Mouse (Mus musculus) intestine, embryonic 16.5 days (tissue): ENCODE measurements around the gene Cdh13. TPM values are rescaled to one million over a fixed set of nuclear protein-coding genes. Genes with fewer than 3 reads are reported as not detected.
"Not testable (repeated sequence)": the region's sequence is repeated elsewhere in the genome, so short reads cannot be mapped to it uniquely, and the experiment has no call there.

Experiments
- ATAC-seq: fragments of 200-750 bp; cut with Nextera tagmentation; 2 replicates; pipeline ENCODE4 v1.8.0; 2017; ENCODE audit warnings: moderate TSS enrichment, moderate library complexity
- H3K27ac ChIP-seq: fragments of 300-500 bp; sonication (generic); 2 replicates; pipeline ENCODE4 v1.5.1; 2014; ENCODE audit warnings: mild to moderate bottlenecking, low read length
- H3K27me3 ChIP-seq: fragments of 300-500 bp; sonication (generic); replicated peaks from 2 replicates; pipeline ENCODE4 v1.6.1; 2014; ENCODE audit warnings: low read length, control low read depth, mixed read lengths; ENCODE audit not compliant: control insufficient read depth, insufficient read depth
- H3K36me3 ChIP-seq: fragments of 300-500 bp; sonication (generic); 2 replicates; pipeline ENCODE4 v1.6.1; 2014; ENCODE audit warnings: low read length, control low read depth; ENCODE audit not compliant: control insufficient read depth, insufficient read depth
- H3K4me1 ChIP-seq: fragments of 300-500 bp; sonication (generic); 2 replicates; pipeline ENCODE4 v1.6.1; 2014; ENCODE audit warnings: low read length, control low read depth, mixed read lengths; ENCODE audit not compliant: control insufficient read depth, insufficient read depth
- H3K4me2 ChIP-seq: fragments of 300-500 bp; sonication (generic); 2 replicates; pipeline ENCODE4 v1.6.1; 2014; ENCODE audit warnings: low read depth, low read length, control low read depth
- H3K4me3 ChIP-seq: fragments of 300-500 bp; sonication (generic); 2 replicates; pipeline ENCODE4 v1.5.1; 2014; ENCODE audit warnings: mild to moderate bottlenecking, low read length
- H3K9ac ChIP-seq: fragments of 300-500 bp; sonication (generic); 2 replicates; pipeline ENCODE4 v1.6.1; 2014; ENCODE audit warnings: low read depth, low read length
- H3K9me3 ChIP-seq: fragments of 300-500 bp; sonication (generic); 2 replicates; pipeline ENCODE4 v1.6.1; 2016; ENCODE audit warnings: low read length, control low read depth; ENCODE audit not compliant: control insufficient read depth
- whole genome bisulfite sequencing: fragments of 180-500 bp; shearing (Covaris S2); extraction: QIAGEN DNeasy Blood & Tissue Kit; methylation state at CpG from one replicate; pipeline ENCODE4 v1.1.7; 2014; 5-methylcytosine and 5-hydroxymethylcytosine counted together
- polyA plus RNA-seq: library from polyadenylated mRNA; unstranded; fragments of >200 nt; fragmentation: Nextera tagmentation; extraction: Ambion mirVana; gene quantifications from 2 replicates; pipeline ENCODE4 v1.2.1, GENCODE M21; 2015

The Cdh13 gene
- polyA plus RNA-seq, 1 experiment from 2014 or later, result 6.5 TPM

DNA sequence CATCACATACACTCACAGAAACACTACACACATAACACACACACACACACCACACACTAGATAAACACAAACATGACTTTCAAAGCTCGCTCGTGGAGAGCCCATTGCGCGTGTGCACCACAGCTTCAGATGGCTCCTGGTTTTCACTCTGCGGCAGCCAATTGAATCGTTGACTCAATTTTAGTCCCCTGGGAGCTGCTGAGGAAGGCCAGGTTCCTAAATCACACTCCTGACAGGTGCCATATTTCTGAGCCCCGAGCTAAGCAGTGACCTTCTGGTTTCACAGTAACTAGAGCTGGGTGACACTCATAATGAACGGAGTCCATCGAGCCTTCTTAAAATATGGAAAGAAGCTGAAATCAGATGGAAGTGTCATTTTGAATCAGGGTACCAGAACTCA lies 986.8 kb downstream of the Cdh13 start:
- no peaks in the 10 kb centered on the region for H3K27me3 ChIP-seq
- H3K4me3 ChIP-seq, result no peak overlapping the region
- no peaks in the 10 kb centered on the region for H3K36me3 ChIP-seq
- no peaks in the 10 kb centered on the region for H3K4me1 ChIP-seq
- no peak overlapping the region for H3K27ac ChIP-seq
- no peaks in the 10 kb centered on the region for H3K9me3 ChIP-seq
- 78% methylated on average over 9 of the region's 9 CpGs for WGBS
- no peak overlapping the region for H3K9ac ChIP-seq
- H3K4me2 ChIP-seq, result no peak overlapping the region
- ATAC-seq, result no peak

DNA sequence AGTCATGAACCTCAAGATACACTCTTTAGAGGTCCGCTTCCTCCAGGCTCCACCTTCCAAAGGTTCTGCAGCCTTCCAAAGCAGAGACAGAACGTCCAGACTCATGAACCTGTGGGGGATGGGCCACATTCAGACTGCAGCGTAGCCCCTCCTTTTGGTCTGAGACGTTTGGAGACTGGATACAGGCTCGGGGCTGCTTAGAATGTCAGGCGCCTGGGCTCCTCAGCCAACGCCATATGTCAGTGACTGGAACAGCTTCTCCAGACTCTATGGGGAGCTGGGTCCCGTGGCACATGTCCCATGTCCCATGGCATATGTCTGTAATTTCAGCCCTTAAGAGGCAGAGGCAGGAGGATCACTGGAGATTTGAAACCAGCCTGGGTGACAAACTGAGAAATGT lies 989.4 kb downstream of the Cdh13 start:
- Histone ChIP-seq H3K27me3 (no peaks in the 10 kb centered on the region), H3K9ac (no peak overlapping the region), H3K4me2 (no peak overlapping the region), H3K9me3 (no peaks in the 10 kb centered on the region), H3K4me1 (no peaks in the 10 kb centered on the region), H3K4me3 (no peak overlapping the region), H3K27ac (no peak overlapping the region), H3K36me3 (no peaks in the 10 kb centered on the region)
- 61% methylated on average over 8 of the region's 8 CpGs for WGBS
- no peak for ATAC-seq

DNA sequence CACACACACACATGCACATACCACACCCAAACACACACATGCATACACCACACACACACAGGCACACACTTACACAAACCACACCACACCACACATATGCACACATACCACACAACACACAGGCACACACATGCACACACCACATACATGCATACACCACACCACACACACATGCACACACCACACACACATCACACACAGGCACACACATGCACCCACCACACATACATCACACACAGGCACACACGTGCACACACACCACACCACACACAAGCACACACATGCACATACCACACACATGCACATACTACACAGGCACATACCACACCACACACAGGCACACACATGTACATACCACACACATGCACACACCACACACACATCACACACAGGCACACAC lies 991.9 kb downstream of the Cdh13 start:
- no peak overlapping the region for H3K9ac ChIP-seq
- H3K27me3 ChIP-seq, result no peaks in the 10 kb centered on the region
- no peaks in the 10 kb centered on the region for H3K36me3 ChIP-seq
- no peak overlapping the region for H3K4me3 ChIP-seq
- no peak for ATAC-seq
- no peak overlapping the region for H3K27ac ChIP-seq
- WGBS, result 95% methylated on average over 1 of the region's 1 CpGs
- no peaks in the 10 kb centered on the region for H3K9me3 ChIP-seq
- no peak overlapping the region for H3K4me2 ChIP-seq
- H3K4me1 ChIP-seq, result no peaks in the 10 kb centered on the region

DNA sequence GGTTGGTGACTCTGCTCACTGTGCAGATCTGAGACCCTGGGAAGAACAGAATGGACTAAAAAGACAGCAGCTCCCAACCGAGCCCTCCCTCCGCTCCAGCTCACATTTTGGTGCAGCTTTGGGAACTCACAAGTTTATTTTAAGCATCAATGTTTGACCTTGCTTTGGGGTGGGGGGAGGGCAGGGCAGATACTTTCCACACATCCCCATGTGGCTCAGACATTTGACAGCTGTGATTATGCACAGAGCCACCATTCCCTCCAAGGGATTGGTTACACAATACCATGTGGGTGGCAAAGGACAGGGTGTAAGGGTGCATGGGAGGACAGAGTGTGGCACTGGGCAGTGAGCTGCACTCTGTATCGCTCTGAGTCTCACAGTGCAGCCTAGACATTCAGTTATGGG lies 993.5 kb downstream of the Cdh13 start:
- Histone ChIP-seq H3K36me3 (no peaks in the 10 kb centered on the region), H3K27ac (no peak overlapping the region), H3K9ac (no peak overlapping the region), H3K4me2 (no peak overlapping the region), H3K27me3 (no peaks in the 10 kb centered on the region), H3K4me3 (no peak overlapping the region), H3K9me3 (no peaks in the 10 kb centered on the region), H3K4me1 (no peaks in the 10 kb centered on the region)
- WGBS, result 45% methylated on average over 3 of the region's 3 CpGs
- ATAC-seq, result no peak

DNA sequence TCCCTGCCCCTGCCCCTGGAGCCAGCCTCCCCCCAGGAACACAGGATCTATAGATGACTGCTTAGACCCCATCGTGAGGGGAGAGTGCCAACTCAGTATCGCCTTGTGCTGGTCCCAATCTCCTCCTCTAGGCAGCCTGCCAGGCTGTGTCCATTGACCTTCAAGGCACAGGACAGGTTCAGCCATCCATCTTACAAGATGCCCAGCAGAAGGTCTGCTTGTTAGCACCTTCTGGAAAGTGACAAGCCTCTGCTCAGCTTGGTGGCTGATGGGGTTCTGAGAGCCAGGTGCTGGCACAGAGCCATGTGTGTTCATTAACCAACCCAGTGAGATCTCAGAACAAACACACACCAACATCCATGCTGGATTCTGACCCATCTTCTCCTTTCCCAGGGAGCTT lies 998.2 kb downstream of the Cdh13 start:
- no peak for ATAC-seq

GRCm38 (mm10) chr8:119284516-119284915 lies 1001.0 kb downstream of the Cdh13 start:
- H3K9me3 ChIP-seq, result no peaks in the 10 kb centered on the region
- no peak overlapping the region for H3K4me3 ChIP-seq
- WGBS, result 78% methylated on average over 9 of the region's 9 CpGs
- no peak overlapping the region for H3K27ac ChIP-seq
- H3K36me3 ChIP-seq, result no peaks in the 10 kb centered on the region
- no peak overlapping the region for H3K4me2 ChIP-seq
- H3K27me3 ChIP-seq, result no peaks in the 10 kb centered on the region
- H3K4me1 ChIP-seq, result no peaks in the 10 kb centered on the region
- H3K9ac ChIP-seq, result no peak overlapping the region
- ATAC-seq, result no peak

More for the DNA sequence above, 998.2 kb downstream of the Cdh13 start:
- no peak overlapping the region for H3K27ac ChIP-seq
- no peak overlapping the region for H3K4me2 ChIP-seq
- no peak overlapping the region for H3K4me3 ChIP-seq
- no peaks in the 10 kb centered on the region for H3K36me3 ChIP-seq
- 90% methylated on average over 2 of the region's 2 CpGs for WGBS
- H3K9ac ChIP-seq, result no peak overlapping the region
- H3K27me3 ChIP-seq, result no peaks in the 10 kb centered on the region
- no peaks in the 10 kb centered on the region for H3K9me3 ChIP-seq
- H3K4me1 ChIP-seq, result no peaks in the 10 kb centered on the region

- no peak for ATAC-seq
- H3K4me3 ChIP-seq, result no peak overlapping the region
- 71% methylated on average over 4 of the region's 4 CpGs for WGBS
Observed at GRCm38 (mm10) chr8:119284920-119285319, 1001.4 kb downstream of the Cdh13 start.

GRCm38 (mm10) chr8:119295477-119295876 lies 1011.9 kb downstream of the Cdh13 start:
- Histone ChIP-seq H3K9me3 (no peaks in the 10 kb centered on the region), H3K27ac (no peak overlapping the region), H3K9ac (no peak overlapping the region), H3K4me2 (no peak overlapping the region), H3K4me3 (no peak overlapping the region), H3K4me1 (no peaks in the 10 kb centered on the region), H3K27me3 (no peaks in the 10 kb centered on the region), H3K36me3 (no peaks in the 10 kb centered on the region)
- 80% methylated on average over 13 of the region's 13 CpGs for WGBS
- ATAC-seq, result no peak

More at GRCm38 (mm10) chr8:119284920-119285319, 1001.4 kb downstream of the Cdh13 start:
- Histone ChIP-seq H3K4me1 (no peaks in the 10 kb centered on the region), H3K27ac (no peak overlapping the region), H3K4me2 (no peak overlapping the region), H3K9ac (no peak overlapping the region), H3K36me3 (no peaks in the 10 kb centered on the region), H3K9me3 (no peaks in the 10 kb centered on the region), H3K27me3 (no peaks in the 10 kb centered on the region)

DNA sequence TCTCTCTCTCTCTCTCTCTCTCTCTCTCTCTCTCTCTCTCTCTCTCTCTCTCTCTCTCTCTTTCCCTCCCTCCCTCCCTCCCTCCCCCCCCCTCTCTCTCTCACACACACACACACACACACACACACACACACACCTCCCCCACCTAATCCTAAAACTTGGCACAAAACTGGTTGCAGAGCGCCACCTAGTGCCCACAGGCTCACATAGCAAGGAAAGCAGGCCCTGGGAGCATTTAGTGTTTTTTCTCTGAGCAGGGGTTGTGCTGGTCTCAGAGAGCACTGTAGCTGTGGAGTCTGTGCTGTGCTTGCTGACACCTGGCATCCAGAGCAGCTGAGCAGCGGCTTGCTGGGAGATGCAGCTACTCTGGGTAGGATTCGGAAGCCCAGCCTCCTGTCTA lies 1014.2 kb downstream of the Cdh13 start:
- H3K27me3 ChIP-seq, H3K4me1 ChIP-seq, H3K4me3 ChIP-seq, H3K9me3 ChIP-seq, H3K36me3 ChIP-seq, ATAC-seq, H3K9ac ChIP-seq, H3K4me2 ChIP-seq, H3K27ac ChIP-seq: not testable (repeated sequence)
- 26% methylated on average over 3 of the region's 3 CpGs for WGBS

DNA sequence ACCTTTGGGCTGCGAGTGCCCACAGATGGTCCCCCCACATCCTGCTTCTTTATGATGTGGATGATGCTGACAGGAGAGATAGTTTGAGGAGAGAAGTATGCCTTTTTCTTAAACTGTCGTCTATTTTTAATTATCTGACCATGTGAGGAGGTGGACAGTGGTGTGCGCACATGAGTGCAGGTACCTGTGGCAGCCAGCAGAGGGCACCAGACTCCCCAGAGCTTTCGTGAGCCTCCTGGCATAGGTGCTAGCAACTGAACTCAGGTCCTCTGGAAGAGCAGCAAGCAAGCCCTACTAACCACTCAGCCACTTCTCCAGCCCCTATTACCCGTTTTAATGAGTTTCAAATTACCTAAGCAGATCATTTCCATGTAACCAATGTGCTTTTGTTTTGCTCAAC lies 1016.8 kb downstream of the Cdh13 start:
- no peak for ATAC-seq
- Histone ChIP-seq H3K4me1 (no peaks in the 10 kb centered on the region), H3K4me2 (no peak overlapping the region), H3K9me3 (no peaks in the 10 kb centered on the region), H3K4me3 (no peak overlapping the region), H3K27me3 (no peaks in the 10 kb centered on the region), H3K9ac (no peak overlapping the region), H3K27ac (no peak overlapping the region), H3K36me3 (no peaks in the 10 kb centered on the region)
- WGBS, result 93% methylated on average over 5 of the region's 5 CpGs
